Mouse (Mus musculus) forebrain, embryonic 13.5 days (tissue): ENCODE measurements around the gene Fyttd1. TPM values are rescaled to one million over a fixed set of nuclear protein-coding genes. Genes with fewer than 3 reads are reported as not detected.
"Not testable (repeated sequence)": the region's sequence is repeated elsewhere in the genome, so short reads cannot be mapped to it uniquely, and the experiment has no call there.

Experiments used
- ATAC-seq: fragments of 200-750 bp; cut with Nextera tagmentation; 2 replicates; pipeline ENCODE4 v1.8.0; 2017
- H3K27ac ChIP-seq: fragments of 300-500 bp; sonication (generic); 2 replicates; pipeline ENCODE4 v1.5.1; 2015; ENCODE audit warnings: inconsistent platforms, mild to moderate bottlenecking, moderate library complexity
- H3K27me3 ChIP-seq: fragments of 300-500 bp; sonication (generic); 2 replicates; pipeline ENCODE4 v1.6.1; 2015; ENCODE audit warnings: mild to moderate bottlenecking, inconsistent platforms
- H3K36me3 ChIP-seq: fragments of 300-500 bp; sonication (generic); 2 replicates; pipeline ENCODE4 v1.6.1; 2015; ENCODE audit warnings: mild to moderate bottlenecking, inconsistent platforms; ENCODE audit not compliant: poor library complexity, severe bottlenecking
- H3K4me1 ChIP-seq: fragments of 300-500 bp; sonication (generic); 2 replicates; pipeline ENCODE4 v1.6.1; 2015; ENCODE audit warnings: inconsistent platforms
- H3K4me2 ChIP-seq: fragments of 300-500 bp; sonication (generic); 2 replicates; pipeline ENCODE4 v1.6.1; 2015; ENCODE audit warnings: inconsistent platforms, mild to moderate bottlenecking, moderate library complexity
- H3K4me3 ChIP-seq: fragments of 300-500 bp; sonication (generic); 2 replicates; pipeline ENCODE4 v1.5.1; 2015; ENCODE audit warnings: mild to moderate bottlenecking, inconsistent platforms
- H3K9ac ChIP-seq: fragments of 300-500 bp; sonication (generic); 2 replicates; pipeline ENCODE4 v1.6.1; 2015; ENCODE audit warnings: mild to moderate bottlenecking, inconsistent platforms
- H3K9me3 ChIP-seq: fragments of 300-500 bp; sonication (generic); replicated peaks from 2 replicates; pipeline ENCODE4 v1.6.1; 2016; ENCODE audit warnings: inconsistent platforms
- WGBS: fragments of 180-500 bp; shearing (Covaris S2); methylation state at CpG from one replicate; pipeline ENCODE4 v1.1.7; 2015; 5-methylcytosine and 5-hydroxymethylcytosine counted together
- polyA plus RNA-seq: library from polyadenylated mRNA; unstranded; fragments of >200 nt; fragmentation: Nextera tagmentation; extraction: Ambion mirVana; gene quantifications from 2 replicates; pipeline ENCODE4 v1.2.1, GENCODE M21; 2015

Fyttd1 gene
- polyA plus RNA-seq, 1 experiment from 2014 or later, result 103 TPM

DNA sequence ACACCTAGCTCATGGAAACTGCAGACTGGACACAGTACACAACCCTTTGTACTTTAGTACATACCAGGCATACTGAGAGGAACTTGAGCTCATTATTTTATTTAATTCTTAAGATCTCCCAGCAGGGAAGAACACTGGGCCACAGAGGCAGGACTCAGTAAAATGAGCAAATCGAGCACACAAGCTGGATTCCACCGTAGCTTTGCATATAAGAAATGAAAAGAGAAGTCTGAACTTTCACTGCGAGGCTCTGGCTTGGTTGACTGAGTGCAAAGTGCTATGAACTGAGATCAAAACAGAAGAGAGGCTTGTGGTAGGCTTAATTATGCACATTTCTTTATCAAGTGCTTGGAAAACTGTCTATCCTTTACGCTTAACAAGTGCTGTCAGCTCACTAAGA is 11.9 kb upstream of the Fyttd1 start:
- no peak overlapping the region for H3K9ac ChIP-seq
- 65% methylated on average over 4 of the region's 4 CpGs for WGBS
- no peak for ATAC-seq
- no peak overlapping the region for H3K4me2 ChIP-seq
- no peak overlapping the region for H3K27ac ChIP-seq
- peaks cover 3% of the 10 kb centered on the region; the same call in 1 of the 2 replicates for H3K36me3 ChIP-seq
- no peaks in the 10 kb centered on the region for H3K9me3 ChIP-seq
- no peaks in the 10 kb centered on the region for H3K27me3 ChIP-seq
- H3K4me3 ChIP-seq, result no peak overlapping the region
- peaks cover 20% of the 10 kb centered on the region for H3K4me1 ChIP-seq

DNA sequence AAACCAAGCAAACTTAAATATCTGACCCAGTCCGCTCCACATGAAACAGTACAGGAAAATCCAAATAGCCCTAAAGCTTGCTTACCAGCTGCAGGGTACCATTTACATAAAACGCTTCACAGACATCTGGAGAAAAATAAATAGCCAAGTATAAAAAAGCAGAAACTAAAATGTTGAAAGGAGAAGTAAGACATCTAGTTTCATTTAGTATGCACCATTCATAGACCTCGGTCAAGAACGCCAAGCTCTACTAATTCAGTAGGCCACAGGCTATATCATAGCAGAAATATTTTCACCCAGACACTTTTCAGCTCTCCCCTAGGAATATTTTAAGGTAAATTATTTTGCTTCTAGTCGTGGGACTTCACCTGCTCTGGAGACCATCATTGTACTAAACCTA is 10.6 kb upstream of the Fyttd1 start:
- WGBS, result 89% methylated on average over 5 of the region's 5 CpGs
- H3K9ac ChIP-seq, result no peak overlapping the region
- ATAC-seq, result no peak
- H3K4me2 ChIP-seq, result peak overlapping the region; percentile 87
- H3K36me3 ChIP-seq, result no peaks in the 10 kb centered on the region
- no peaks in the 10 kb centered on the region for H3K27me3 ChIP-seq
- no peak overlapping the region for H3K27ac ChIP-seq
- 0 out of 2 replicates have a peak overlapping the region, but pooled peaks have one; percentile 75 for H3K4me3 ChIP-seq
- H3K4me1 ChIP-seq, result peaks cover 20% of the 10 kb centered on the region
- H3K9me3 ChIP-seq, result no peaks in the 10 kb centered on the region

GRCm38 (mm10) chr16:32867919-32868552 is 9.3 kb upstream of the Fyttd1 start:
- Histone ChIP-seq H3K4me3 (peak overlapping the region; percentile 75), H3K36me3 (no peaks in the 10 kb centered on the region)

GRCm38 (mm10) chr16:32870231-32870630 is 7.1 kb upstream of the Fyttd1 start:
- Histone ChIP-seq H3K27me3 (no peaks in the 10 kb centered on the region), H3K27ac (no peak overlapping the region), H3K4me1 (peaks cover 20% of the 10 kb centered on the region), H3K4me2 (no peak overlapping the region), H3K4me3 (no peak overlapping the region), H3K9ac (no peak overlapping the region), H3K36me3 (no peaks in the 10 kb centered on the region), H3K9me3 (no peaks in the 10 kb centered on the region)
- WGBS, result 75% methylated on average over 5 of the region's 5 CpGs
- ATAC-seq, result no peak

More at GRCm38 (mm10) chr16:32867919-32868552, 9.3 kb upstream of the Fyttd1 start:
- Histone ChIP-seq H3K9ac (peak overlapping the region; percentile 84), H3K9me3 (no peaks in the 10 kb centered on the region), H3K4me2 (peak overlapping the region; percentile 87), H3K27me3 (no peaks in the 10 kb centered on the region), H3K27ac (peak overlapping the region; percentile 82), H3K4me1 (peaks cover 20% of the 10 kb centered on the region)
- peak; percentile 100 for ATAC-seq
- 1% methylated on average over 35 of the region's 35 CpGs for WGBS

GRCm38 (mm10) chr16:32873366-32873765 is 3.9 kb upstream of the Fyttd1 start:
- Histone ChIP-seq H3K4me2 (no peak overlapping the region), H3K36me3 (no peaks in the 10 kb centered on the region), H3K4me3 (no peak overlapping the region), H3K27me3 (no peaks in the 10 kb centered on the region), H3K4me1 (peaks cover 9% of the 10 kb centered on the region; the same call in 1 of the 2 replicates), H3K9ac (no peak overlapping the region), H3K9me3 (no peaks in the 10 kb centered on the region), H3K27ac (no peak overlapping the region)
- WGBS, result 59% methylated on average over 3 of the region's 3 CpGs
- no peak for ATAC-seq

DNA sequence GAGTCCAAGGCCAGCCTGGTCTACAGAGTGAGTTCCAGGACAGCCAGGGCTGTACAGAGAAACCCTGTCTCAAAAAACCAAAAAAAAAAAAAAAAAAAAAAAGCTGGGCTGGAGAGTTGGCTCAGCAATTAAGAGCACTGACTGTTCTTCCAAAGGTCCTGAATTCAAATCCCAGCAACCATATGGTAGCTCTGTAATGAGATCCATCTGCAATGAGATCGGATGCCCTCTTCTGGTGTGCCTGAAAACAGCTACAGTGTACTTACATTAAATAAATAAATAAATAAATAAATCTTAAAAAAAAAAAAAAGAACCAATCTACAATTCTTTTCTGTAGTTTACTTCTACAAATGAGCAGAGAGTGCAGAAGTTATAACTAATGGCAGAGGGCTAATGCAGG is 2.0 kb upstream of the Fyttd1 start:
- not testable (repeated sequence) for H3K27ac ChIP-seq, H3K4me2 ChIP-seq, H3K36me3 ChIP-seq, H3K9me3 ChIP-seq, H3K9ac ChIP-seq, ATAC-seq, H3K27me3 ChIP-seq, H3K4me3 ChIP-seq
- peaks cover 17% of the 10 kb centered on the region for H3K4me1 ChIP-seq
- 73% methylated on average over 1 of the region's 1 CpGs for WGBS

- Histone ChIP-seq H3K9ac (no peak overlapping the region), H3K4me1 (peaks cover 22% of the 10 kb centered on the region), H3K36me3 (no peaks in the 10 kb centered on the region), H3K27ac (no peak overlapping the region), H3K4me2 (no peak overlapping the region), H3K27me3 (no peaks in the 10 kb centered on the region), H3K4me3 (no peak overlapping the region), H3K9me3 (no peaks in the 10 kb centered on the region)
- no peak for ATAC-seq
- WGBS, result 92% methylated on average over 3 of the region's 3 CpGs
Observed at GRCm38 (mm10) chr16:32875847-32876246, 1.5 kb upstream of the Fyttd1 start.

DNA sequence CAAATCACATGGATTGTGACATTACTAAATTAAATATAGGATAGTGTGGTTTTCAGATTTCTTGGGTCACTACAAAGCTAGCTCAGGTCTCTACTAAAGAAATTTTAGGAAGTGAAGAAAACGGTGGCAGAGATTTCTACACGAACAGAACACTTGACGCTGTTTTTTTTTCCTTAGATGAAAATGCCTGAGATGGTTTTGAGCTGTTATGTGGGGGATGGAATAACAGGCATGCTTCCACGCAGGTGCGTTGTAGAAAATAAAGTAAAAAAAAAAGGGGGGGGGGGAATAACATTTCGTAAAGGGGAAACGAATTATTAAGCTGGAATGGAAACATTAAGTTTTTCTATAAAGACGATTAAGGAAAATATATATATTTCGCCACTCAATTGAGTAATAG is 469 bp upstream of the Fyttd1 start:
- Histone ChIP-seq H3K9me3 (no peaks in the 10 kb centered on the region), H3K27me3 (no peaks in the 10 kb centered on the region), H3K27ac (no peak overlapping the region), H3K9ac (peak overlapping the region; percentile 87), H3K4me2 (peak overlapping the region; percentile 88), H3K4me1 (peaks cover 25% of the 10 kb centered on the region), H3K36me3 (no peaks in the 10 kb centered on the region), H3K4me3 (peak overlapping the region; percentile 88)
- no peak for ATAC-seq
- 35% methylated on average over 9 of the region's 9 CpGs for WGBS

GRCm38 (mm10) chr16:32878157-32878598 is 878 bp downstream of the Fyttd1 start:
- peak overlapping the region; percentile 87 for H3K9ac ChIP-seq
- H3K9me3 ChIP-seq, result no peaks in the 10 kb centered on the region
- H3K4me2 ChIP-seq, result peak overlapping the region; percentile 88
- under 1% methylated on average over 33 of the region's 34 CpGs for WGBS
- no peak; the same call in none of the 2 replicates for ATAC-seq
- H3K4me1 ChIP-seq, result peaks cover 27% of the 10 kb centered on the region
- H3K4me3 ChIP-seq, result peak overlapping the region; percentile 88
- H3K36me3 ChIP-seq, result no peaks in the 10 kb centered on the region
- H3K27me3 ChIP-seq, result no peaks in the 10 kb centered on the region
- peak overlapping the region; percentile 74 for H3K27ac ChIP-seq

DNA sequence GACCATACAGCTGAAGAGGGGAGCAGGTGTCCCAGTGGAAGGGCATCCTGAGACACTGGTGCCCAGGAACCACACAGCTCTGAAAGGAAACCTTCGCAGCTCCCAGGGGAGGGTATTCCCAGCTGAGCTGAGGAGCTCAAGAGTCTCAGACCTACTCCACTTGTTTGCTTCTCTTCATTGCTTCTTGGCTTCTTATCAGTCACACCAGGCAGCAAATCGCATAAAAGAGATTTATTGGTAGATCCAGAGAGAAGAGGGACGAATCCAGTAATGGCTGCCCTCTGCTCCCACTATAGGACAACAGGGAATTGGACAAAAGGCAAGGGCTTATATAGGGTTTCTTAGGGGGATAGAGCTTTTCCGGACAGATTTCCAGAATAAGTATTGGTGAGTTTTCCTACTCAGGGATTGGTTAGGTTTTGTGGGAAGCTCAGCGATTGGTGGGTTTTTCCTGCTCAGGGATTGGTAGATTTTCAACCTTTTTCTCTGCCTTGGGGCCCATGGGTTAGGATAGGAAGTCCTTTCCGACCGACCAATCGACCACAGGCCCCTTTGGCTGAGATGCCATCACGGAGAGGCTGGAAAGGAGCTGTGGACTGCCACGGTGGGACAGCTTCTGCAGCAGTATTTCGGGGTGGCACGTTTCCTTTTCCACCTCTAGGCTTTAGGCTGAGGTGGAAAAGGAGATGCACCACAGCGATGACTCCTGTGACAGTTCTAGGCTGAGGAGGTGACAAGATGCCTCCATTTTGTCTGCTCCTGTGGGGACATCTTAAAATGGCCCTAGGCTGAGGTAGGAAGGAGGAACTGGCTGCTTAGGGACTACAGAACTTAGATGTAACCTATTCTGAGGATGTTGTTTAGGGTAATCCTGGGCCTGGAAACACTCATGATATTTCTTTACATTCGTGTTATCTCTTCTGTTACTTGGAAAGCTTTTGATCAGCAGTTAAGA is 1.9 kb downstream of the Fyttd1 start:
- Histone ChIP-seq H3K36me3 (no peaks in the 10 kb centered on the region), H3K4me1 (peaks cover 27% of the 10 kb centered on the region), H3K4me3 (peak overlapping the region; percentile 88), H3K27me3 (no peaks in the 10 kb centered on the region), H3K9me3 (no peaks in the 10 kb centered on the region), H3K9ac (peak overlapping the region; percentile 87), H3K4me2 (peak overlapping the region; percentile 88), H3K27ac (no peak overlapping the region)
- WGBS, result 87% methylated on average over 14 of the region's 14 CpGs
- no peak for ATAC-seq

DNA sequence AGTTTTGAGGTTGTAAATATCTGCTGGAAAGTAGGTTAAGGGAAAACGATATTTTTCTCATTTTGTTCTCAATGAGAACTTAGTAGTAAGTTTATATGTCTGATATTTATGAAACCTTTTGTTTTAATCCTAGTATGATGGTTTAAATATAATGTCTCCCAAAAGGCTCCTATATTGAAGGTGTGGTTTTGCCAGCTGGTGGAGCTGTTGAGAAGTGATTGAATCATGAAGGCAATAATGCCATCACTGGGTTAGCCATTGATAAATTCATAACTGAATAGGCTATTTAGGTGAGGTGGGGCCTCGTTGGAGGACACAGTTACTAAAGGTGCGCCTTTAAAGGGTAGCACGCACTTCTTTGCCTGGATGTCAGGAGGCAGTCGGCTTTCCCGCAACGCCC is 4.2 kb downstream of the Fyttd1 start:
- no peaks in the 10 kb centered on the region for H3K9me3 ChIP-seq
- no peaks in the 10 kb centered on the region for H3K27me3 ChIP-seq
- no peak overlapping the region for H3K9ac ChIP-seq
- H3K4me1 ChIP-seq, result peaks cover 27% of the 10 kb centered on the region
- H3K27ac ChIP-seq, result no peak overlapping the region
- 82% methylated on average over 7 of the region's 7 CpGs for WGBS
- H3K4me2 ChIP-seq, result no peak overlapping the region
- no peak for ATAC-seq
- peaks cover 15% of the 10 kb centered on the region for H3K36me3 ChIP-seq
- no peak overlapping the region for H3K4me3 ChIP-seq

GRCm38 (mm10) chr16:32887996-32888395 is 10.7 kb downstream of the Fyttd1 start:
- Histone ChIP-seq H3K27me3 (no peaks in the 10 kb centered on the region), H3K4me2 (no peak overlapping the region), H3K27ac (no peak overlapping the region), H3K4me3 (no peak overlapping the region), H3K36me3 (peaks cover 57% of the 10 kb centered on the region), H3K4me1 (no peaks in the 10 kb centered on the region), H3K9me3 (no peaks in the 10 kb centered on the region), H3K9ac (no peak overlapping the region)
- no peak for ATAC-seq
- 89% methylated on average over 7 of the region's 7 CpGs for WGBS
